Mouse (Mus musculus): ENCODE measurements around the gene Cxcr4.

GRCm38 (mm10) chr1:128594353-128595104 is 2.4 kb upstream of the Cxcr4 start:
- TF ChIP-seq CTCF (IDR thresholded peaks at IDR 0.05) (no peak), EP300 (IDR thresholded peaks at IDR 0.05; ENCODE audit: insufficient read depth, low read depth, low read length) (no peak)

Data from heart, adult 2 months (tissue).